Mouse (Mus musculus): ENCODE data around the gene Fam189a2.
A peak's percentile ranks its signal among the peaks of the same experiment; 100 is the strongest.

Fam189a2 gene

DNA sequence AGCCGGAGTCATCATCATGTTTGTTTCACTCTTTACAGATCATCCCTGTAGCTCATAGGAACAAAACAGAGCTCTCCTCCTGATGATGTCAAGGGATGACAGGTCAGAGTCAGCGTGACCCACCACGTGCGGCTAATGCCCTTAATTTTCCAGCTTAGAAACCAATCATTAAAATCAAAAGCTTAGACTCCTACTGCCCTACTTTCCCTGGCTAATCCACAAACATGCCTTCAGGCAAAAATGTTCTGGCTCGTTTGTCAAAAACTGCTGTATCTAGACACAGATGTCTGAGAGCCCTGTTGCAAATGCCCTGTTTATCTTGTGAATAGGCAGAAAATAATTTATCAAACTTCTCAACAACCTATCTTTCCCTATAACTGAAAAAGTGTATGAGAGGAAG, 4.9 kb downstream of the Fam189a2 start:
- no peak for DNase-seq (ENCODE audit: low spot score in 2 of 2)

DNA sequence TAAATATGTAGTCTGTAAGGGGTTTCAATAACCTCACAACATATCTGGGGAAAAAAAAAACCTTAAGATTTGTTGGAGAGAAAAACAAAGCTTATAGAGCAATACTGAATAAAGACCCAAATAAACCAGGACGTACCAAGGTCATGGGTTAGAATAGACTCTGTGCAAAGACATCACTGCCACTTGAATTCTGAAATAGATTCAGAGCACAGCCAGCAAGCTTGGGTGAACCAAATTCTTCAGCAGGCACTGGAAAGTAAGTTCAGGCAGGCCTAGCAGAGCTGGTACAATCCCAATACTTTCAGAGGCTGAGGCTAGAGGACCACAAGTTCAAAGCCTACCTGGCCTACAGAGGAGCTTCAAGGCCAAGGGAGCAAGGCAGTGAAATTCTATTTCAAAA, 6.2 kb downstream of the Fam189a2 start:
- no peak for DNase-seq (ENCODE audit: low spot score in 2 of 2)

DNA sequence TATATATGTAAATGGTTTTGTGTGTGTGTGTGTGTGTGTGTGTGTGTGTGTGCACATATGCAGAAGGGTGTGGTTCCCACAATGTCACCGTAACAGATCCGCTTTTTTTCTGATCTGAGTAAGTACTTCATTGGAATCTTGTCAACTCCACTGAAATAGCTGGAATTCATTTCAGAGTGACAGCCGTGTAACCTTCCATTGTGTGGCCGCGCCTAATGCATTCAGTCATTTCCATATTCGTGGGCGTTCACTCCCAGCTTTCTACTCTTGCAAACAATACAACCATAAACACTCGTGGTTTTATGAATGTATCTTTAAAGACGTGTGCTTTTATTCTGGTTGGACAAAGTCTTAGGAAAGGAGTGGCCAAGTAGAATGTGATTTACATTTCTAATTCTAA, 6.7 kb downstream of the Fam189a2 start:
- no peak for DNase-seq (ENCODE audit: low spot score in 2 of 2)

DNA sequence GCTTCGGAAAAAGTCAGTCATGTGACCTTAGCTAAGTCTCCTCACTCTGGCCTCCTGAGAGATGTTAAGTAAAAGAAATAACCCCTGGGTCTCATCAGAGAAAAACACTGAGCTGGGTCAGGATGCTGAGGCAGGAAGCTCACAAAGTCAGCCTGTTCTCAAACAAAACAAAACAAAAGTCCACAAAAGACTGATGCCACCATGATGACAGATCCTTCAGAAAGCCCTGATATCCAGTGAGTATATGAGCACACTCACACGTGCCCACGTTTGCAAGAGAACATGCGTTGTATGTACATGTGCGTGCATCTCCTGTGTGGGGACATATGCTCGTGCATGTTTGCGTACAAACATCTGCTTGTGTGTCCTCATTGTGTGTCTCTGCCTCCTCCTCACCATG, 7.5 kb downstream of the Fam189a2 start:
- no peak for DNase-seq (ENCODE audit: low spot score in 2 of 2)

DNA sequence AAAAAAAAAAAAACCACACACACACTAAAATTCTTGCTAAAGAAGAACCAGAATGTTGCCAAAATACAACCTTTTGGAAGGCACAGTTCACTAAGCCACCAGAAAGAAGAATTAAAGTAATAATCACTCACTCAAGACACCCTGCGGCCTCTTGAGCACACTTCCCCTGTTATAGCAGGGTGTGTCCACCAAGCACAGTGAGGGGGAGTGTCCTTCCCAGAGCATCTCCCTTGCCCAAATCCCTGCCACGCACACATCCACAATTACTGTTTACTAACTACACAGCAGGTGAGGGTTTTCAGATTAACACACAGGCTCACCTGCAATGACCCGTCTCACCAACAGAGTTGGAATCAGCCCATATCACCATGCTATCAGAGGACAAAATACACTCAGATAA, 8.0 kb downstream of the Fam189a2 start:
- no peak for DNase-seq (ENCODE audit: low spot score in 2 of 2)

DNA sequence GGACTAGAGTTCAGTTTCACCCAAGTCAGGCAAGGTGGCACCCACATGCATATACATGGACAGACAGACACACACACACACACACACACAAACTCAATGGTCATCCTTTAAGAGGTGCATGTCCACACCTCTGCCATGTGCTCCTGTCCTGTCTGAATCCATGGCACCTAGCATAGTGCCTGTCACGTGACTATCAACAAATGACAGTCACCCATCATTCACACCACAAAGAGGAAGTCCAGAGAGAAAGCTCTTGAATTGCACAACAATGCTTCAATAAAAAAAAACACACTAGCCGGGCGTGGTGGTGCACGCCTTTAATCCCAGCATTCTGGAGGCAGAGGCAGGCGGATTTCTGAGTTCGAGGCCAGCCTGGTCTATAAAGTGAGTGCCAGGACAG, 8.5 kb downstream of the Fam189a2 start:
- no peak for DNase-seq (ENCODE audit: low spot score in 2 of 2)

DNA sequence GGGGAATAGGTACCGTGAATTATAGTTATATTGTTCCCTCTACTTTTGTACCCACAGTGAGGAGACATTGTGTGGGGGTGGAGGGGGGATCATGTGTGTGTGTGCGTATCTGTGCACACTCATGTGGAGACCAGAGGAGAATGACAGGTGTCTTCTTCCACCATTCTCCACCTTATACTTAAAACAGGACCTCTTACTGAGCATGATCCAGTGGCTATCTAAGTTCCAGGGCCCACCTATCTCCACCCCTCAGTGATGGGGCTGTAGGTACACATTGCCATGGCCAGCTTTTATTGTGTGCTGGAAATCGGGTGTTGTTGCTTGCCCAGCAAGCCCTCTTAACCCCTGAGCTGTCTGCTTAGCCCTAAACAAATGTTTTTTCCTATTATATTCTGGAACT, 10.1 kb downstream of the Fam189a2 start:
- no peak for DNase-seq (ENCODE audit: low spot score in 2 of 2)

DNA sequence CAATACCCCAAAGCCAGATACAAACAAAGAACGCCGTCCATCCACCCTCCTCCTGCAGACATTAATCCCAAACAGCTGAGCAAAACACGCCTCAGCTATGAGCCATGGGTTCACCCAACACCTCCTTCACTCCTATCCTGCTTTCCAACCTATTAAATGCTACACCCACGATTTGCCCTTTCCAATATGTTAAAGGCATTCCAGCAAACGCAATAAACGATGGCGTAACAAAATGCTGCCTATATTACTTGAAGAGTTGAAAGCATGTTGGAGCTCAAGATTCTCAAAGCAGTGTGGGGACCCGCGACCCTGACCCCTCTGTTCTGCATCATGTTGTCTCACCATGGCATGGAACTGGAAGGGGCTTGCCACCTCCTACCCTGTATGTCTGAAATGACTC, 11.2 kb downstream of the Fam189a2 start:
- no peak for DNase-seq (ENCODE audit: low spot score in 2 of 2)

DNA sequence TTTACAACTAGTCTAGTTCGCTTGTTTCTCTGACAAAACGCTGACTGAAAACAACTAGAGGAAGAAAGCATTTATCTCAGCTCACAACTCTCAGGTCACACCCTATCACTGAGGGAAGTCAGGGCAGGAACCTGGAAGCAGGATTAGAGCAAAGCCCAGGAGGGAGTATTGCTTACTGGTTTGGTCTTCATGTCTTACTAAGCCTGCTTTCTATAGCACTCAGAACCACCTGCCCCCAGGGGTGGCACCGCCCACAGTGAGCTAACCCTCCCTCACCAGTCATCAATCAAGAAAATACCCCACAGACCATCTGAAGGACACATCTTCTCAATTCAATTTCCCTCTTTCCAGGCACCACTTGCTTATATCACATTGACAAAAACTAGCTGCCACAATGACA, 12.4 kb downstream of the Fam189a2 start:
- DNase-seq (ENCODE audit: low spot score in 2 of 2) = no peak

DNA sequence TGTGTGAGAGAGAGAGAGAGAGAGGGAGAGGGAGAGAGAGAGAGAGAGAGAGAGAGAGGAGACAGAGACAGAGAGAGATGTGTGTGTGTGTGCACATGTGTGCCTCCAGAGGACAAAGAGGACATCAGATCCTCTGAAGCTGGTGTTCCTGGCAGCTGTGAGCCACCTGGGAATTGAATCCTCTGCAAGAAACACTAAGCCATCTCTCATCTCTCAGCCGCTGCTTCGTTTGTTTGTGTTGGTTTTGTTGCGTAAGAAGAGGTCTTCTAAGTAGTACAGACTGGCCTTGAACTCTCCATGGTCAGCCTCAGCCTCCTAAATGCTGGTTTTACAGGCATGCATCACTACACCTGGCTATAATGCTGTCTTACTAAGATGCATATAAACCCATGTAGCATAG, 12.9 kb downstream of the Fam189a2 start:
- no peak for DNase-seq (ENCODE audit: low spot score in 2 of 2)

DNA sequence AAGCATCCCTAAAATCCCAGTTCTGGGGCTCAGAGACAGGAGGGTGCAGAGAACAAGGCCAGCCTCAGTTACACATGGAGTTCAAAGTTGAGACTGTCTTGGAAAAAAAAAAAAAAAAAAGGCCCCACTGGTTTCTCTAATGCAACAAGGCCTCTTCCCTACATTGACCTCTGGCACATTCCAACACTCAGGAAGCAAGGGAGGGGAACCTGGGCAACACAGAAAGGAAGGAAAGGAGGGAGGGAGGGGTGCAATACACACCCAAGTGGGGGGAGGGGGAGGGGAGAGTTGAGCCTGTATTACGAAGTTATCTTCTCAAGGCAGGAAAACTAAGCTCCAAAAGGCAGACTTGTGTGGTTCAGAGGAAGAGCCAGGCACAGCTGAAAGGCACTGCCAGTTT, 13.4 kb downstream of the Fam189a2 start:
- no peak for DNase-seq (ENCODE audit: low spot score in 2 of 2)

DNA sequence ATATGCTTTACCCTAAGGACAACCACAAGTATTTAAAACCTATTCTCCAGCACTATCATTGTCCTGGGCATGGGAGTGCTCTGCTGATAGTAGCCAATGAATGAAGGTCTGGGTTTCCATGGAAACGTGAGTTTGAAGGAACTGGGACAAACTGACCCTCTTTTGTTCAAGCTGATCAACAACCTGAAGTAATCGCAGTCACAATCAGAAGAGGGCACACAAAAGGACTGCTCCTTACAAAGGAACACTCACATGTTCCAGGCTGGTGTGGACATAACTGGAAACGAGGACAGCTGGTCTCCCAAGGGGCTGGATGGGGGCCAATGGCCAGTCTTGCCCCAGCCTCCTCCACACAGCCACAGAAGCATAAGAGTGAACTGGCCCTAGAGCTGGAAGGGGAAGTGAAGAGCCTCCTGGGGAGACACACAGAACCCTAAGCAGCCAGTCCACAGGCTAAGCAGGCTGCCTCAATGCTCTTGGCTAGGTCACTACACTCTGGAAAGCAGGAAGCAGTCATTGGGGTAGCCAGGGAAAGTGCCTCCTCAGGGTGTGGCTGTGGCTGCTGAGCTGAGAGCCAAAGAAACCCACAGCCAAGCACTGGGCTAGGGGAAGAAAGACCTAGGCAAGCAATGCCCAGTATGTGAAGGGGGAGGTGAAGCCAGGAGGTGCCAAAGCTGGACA, 14.0 kb downstream of the Fam189a2 start:
- DNase-seq (ENCODE audit: low spot score in 2 of 2) = peak; percentile 46 to 51

DNA sequence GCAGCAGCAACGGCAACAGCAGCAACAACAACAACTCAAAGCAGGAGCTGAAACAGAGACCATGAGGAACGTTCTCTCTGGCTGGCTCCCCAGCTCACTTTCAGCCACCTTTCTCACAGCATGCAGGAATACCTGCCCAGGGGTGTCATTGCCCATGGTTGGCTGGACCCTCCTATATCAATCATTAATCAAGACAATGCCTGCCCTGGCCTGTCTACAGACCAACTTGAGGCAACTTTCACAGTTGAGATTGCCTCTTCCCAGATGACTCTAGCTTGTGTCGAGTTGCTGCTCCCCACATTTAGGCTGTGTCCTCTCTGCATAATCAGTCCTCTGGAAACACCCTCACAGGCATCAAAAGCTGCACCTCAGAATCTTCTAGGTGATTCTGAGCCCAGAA, 17.6 kb downstream of the Fam189a2 start:
- DNase-seq (ENCODE audit: low spot score in 2 of 2) = no peak

DNA sequence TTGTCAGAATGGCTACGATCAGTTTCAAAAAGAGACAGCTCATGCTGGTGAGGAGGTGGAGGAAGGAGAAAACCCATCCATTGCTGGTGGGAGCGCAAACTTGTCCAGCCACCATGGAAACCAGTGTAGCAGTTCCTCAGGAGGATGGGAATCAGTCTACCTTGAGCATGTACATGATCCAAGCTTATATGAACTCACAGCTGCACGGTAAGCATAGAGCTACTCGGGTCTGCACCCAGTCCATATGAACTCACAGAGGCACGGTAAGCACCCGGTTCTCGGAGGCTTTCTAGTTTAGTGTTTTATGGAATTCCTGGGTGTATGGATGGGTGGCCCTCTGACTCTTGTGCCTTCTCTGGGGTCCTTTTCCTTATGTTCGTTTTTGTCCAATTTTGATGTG, 18.3 kb downstream of the Fam189a2 start:
- no peak for DNase-seq (ENCODE audit: low spot score in 2 of 2)

DNA sequence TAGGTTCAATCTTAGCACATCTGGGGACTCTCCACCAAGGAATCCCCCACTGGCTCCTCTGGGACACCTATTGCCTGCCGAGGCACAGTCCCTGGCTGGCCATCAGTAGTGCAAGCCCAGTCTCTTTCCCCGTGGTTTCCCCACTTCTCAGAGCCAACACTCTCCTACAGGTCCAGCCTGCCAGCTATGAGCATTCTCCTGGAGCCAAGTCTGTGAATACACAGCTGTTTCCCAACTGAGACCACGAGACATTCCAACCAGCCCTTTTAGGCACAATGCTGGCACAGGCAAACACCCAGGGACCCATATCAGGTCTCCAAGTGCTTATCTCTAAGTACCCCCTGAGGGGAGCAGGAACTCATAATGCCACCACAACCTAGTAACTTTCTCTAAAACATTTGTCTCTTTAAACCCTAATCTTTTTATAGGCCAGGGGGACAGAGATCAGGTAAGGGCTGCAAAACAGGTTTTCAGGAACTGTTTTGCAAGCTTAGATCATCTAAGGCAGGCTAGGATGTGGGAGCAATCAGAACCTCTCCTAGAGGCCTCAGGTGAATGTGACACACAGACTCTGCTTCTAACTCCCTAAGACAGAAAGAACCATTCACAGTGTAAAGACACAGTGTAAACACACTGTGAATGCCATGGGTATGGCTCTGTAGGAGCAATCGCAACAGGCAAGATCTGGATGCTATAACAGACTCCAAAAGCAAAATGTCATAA, 23.0 kb downstream of the Fam189a2 start:
- DNase-seq (ENCODE audit: low spot score in 2 of 2) = peak; percentile 28 to 42

DNA sequence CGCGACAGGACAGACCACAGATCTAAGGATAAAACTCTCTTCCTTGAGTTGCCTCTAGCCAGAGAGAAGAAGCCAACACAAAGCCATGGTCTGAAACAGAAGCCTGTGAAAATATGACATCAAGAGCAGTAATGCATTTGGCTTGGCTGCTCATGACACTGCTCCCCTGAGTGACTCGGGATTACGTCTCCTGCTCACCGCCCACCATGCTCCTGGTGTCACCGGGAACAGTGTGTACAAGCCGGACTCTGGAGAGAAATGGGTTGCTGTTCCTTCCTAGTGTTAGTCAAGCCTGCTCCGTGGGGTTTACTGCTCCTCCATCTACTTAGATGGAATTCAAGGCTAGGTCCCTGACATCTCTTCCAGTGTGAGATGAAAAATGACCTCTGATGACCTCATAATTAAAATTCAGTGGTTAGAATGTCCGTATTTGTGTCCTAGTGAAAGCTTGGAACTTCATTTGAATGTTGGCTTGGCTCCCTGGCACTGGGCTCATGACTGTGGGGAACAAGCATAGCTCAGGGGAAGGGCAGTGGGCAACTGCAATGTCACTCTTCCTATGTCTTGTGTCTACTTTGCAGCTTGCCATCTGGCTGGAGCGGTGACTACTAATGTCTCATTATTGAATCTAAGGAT, 23.7 kb downstream of the Fam189a2 start:
- peak in 1 of 2 experiments; percentile 50 for DNase-seq (ENCODE audit: low spot score in 2 of 2)

DNA sequence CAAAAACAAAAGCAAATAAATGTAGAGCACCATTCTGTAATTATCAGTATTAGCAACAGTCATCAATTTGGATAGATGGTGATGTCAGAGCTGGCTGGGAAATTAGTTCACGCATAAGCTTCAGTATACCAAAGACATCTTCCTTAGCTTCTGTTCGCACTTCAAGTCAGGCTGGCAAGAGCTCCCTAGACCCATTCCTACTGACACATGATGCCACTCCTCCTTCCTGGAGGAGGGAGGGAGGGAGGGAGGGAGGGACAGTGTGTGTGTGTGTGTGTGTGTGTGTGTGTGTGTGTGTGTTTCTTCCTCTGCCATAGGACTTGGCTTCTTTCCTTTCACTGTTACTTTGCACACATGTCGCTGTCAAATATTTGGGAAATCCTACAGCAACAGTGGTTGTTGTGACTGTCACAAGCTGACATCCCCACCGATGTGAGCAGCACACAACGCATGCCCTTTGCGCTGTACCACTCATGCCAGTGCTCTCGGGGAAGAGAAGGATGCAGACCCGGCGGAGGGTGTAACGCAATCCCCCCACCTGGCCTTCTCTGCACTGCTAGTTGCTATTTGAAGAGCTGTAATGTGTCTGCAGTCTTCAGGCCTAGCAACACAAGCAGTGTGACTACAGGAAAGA, 34.9 kb downstream of the Fam189a2 start:
- DNase-seq (ENCODE audit: low spot score in 2 of 2) = no peak

DNA sequence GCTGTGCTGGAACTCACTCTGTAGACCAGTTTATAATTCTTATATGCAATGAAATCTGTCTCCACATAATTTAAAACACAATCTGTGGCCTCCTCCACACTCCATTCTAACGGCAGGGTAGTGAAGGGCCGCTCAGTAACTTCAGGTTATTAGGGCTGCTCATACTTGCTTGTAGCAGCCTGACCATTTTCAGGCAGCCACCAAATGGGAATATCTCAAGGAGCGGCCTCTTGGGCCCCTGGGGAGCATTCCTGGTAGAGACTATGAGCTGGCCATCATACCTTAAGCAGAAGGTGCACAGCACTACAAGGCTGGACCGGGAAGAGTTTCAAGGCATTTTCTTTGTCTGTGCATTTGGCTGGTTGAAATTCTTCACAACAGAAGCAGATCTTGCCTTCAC, 42.7 kb downstream of the Fam189a2 start:
- no peak for DNase-seq (ENCODE audit: low spot score in 2 of 2)

DNA sequence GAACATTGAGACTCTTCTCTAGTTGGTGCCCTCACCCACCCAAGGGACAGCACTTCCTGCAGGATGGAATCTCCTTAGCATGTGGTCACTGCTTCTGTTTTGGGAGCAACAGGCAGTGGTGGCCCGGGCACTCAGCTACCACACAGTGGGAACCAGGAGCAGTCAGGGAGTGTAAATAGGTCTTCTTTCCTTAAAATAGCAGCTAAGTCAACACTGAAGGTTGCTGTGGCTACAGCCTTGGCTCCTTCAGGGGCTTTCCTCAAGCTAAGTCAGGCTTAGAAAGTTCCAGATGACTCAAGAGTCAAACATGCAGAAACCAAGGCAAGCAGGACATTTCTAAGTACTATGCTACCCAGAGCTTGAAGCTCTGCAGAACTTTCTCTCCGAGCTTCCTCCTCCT, 43.5 kb downstream of the Fam189a2 start:
- no peak for DNase-seq (ENCODE audit: low spot score in 2 of 2)

DNA sequence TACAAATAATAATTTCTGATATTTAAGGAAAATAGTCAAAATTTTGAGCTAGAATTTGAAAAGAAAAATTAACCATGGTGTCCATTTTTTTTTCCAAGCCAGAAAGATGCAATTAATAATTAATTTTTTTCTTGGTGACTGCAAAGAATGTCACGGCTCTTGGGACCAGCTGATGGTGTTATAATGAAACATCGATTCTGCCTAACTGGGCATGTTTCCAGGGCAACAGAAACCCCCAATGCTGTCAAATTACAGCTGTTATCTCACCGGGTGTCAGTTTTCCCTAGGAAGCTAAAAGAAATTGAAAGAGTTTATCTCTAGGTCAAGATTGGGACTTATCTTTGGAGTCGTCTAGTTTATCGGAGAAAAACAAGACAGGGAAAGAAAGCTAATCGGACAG, 46.6 kb downstream of the Fam189a2 start:
- DNase-seq (ENCODE audit: low spot score in 2 of 2) = no peak

DNA sequence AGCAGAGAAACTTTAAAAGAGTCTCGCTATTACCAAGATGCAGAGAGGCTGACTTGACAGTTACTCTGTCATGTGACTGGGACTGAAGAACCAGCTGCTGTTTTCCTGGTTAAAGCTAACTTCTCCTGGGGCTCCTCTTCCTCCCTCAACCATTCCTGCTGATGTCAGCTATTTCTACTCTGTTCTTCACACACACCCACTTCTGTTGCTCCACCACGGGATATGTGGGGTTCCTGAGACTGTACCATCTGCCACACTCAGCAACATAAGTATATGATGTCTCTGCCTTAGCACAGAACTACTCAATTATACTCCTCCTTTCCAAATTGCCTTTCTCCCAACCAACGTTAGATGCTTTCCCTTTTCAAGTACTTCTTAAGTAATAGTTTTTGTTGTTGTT, 50.2 kb downstream of the Fam189a2 start:
- peak; percentile 45 to 77 for DNase-seq (ENCODE audit: low spot score in 2 of 2)

DNA sequence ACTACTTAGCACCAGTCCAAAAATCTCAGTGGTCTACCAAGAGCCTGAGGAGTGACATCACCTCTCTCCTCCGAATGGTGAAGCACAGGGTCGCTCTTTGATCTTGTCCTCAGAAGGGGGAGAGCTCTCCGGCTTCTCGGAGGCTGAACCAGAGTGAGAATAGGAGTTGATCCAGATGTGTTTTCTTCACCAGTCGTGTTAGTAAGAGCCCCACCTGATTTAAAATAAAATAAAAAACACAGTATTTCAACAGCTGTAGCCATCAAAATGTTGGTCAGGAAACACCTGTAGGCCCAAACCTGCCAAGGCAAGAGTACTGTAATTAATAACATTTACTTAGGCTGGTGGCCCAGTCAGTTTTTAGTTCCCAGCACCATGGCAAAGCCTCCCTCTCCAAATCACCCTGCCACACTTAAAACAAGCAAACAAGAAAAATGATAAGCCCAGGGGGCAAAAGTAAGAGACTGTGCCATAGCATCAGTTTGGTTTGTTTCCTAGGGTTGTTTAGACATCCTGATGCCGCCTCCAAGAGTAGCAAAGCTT, 52.8 kb downstream of the Fam189a2 start:
- DNase-seq (ENCODE audit: low spot score in 2 of 2) = no peak

Measured in right cerebral cortex, postnatal 10 days (tissue).